Mouse (Mus musculus): Measurements from ENCODE around the gene Nprl3.
"Not testable (repeated sequence)": the region's sequence is repeated elsewhere in the genome, so short reads cannot be mapped to it uniquely, and the experiment has no call there.

The Nprl3 gene
- long read RNA-seq, experiment 1, transcript Nprl3-210 (2 exons, 406 nt): major isoform, 8 of 19 reads
- long read RNA-seq, experiment 1, partial matches to known transcripts: 2 of 19 reads
- long read RNA-seq, experiment 1, other reads (novel, unspliced or antisense): 7 of 19 reads
- long read RNA-seq, experiment 2, transcript Nprl3-201 (13 exons, 2,865 nt): major isoform, 6 of 24 reads
- long read RNA-seq, experiment 2, partial matches to known transcripts: 0 of 24 reads
- long read RNA-seq, experiment 2, other reads (novel, unspliced or antisense): 15 of 24 reads

DNA sequence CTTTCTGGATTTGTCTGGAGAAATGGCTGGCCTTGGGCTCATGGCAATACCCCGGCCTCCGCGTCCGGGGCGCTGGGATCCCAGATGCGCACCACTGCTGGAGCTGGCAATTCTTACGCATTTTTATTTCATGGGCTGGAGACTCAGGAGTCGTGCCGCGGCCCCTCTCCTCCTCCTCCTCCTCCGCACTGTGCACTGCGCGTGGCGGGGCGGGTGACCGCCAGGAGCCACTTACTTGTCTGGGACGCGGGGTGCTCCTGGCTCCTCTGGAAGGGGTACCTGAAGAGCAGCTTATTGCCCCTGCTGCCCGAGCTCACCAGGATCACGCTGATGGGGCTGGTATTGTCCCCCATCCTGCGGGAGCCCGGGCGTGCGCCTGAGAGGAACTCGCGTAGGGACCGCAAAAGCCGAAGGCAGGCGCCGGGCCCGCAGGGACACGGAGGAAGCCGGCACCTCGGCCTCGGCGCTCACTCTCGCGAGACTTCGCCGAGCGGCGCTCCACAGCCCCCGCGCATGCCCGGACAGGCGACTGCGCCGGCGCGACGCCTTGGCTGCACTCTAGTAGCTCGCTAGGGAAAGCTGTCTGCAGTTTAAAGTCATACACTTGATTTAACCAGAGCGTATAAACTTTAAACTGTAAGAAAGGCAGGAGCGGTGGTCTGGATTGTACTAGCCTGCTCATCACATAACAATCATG lies at the start of gene Nprl3:
TSS of gene Nprl3 (minus strand) at position 520 of the 697 bp plus-strand sequence.
- intact Hi-C loops (cut with DNase I): no loop called here

DNA sequence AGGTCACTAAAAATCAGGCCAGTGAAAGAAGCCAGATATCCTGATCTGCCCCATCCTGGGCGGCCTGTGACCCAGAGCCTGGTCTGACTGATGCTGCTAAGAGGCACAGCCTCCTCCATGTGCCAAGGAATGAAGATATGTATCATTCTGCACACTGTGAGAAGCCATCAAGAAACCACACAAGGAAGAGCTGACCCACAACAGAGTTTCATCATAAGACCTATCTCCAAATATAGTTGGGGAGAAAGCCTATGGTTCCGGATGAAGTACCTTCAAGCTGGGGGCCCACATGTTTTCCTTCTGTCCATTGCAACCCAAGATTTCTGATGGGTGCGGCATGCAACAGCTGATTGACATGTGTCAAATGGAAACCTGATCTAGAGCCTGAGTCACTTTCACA lies 48.5 kb upstream of the Nprl3 start:
- intact Hi-C loops (cut with DNase I): no loop called here

DNA sequence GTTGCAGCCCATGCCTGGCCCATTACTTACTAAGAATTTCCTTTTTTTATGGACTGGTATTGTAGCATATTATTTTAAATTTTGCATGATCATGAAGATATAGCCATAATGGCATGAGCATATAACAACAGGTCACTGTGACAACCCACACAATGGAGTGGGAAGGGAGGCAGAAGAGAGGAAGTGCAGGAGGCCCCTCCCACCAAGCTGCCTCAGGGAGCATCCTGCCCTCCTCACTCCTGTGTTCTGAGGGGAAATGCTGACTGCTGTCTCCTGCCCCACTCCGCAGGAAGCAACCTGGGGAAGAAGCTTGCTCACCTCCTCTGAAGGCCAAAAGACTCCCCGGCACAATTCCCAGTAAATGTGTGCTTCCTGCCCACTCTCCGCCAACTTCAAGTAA lies 42.4 kb upstream of the Nprl3 start:
- intact Hi-C loops (cut with DNase I): no loop called here

DNA sequence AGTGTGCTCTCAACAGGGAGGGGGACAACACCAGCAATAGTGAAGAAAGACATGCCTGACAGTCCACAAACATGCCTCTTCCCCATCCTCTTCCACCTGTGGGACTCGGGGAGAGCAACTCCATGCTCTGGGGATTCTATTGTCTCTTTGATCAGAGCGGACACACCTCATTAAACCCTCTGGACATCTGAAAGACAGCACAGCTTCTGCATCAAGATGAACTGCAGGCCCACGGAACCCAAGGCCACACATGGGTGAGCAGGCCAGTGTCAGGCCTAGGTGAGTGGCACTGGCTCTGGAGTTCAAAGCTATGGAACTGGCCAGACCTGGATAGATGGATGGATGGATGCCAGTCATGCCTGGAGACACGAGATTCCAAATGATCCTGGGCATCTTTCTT lies 41.9 kb upstream of the Nprl3 start:
- intact Hi-C loops (cut with DNase I): no loop called here

DNA sequence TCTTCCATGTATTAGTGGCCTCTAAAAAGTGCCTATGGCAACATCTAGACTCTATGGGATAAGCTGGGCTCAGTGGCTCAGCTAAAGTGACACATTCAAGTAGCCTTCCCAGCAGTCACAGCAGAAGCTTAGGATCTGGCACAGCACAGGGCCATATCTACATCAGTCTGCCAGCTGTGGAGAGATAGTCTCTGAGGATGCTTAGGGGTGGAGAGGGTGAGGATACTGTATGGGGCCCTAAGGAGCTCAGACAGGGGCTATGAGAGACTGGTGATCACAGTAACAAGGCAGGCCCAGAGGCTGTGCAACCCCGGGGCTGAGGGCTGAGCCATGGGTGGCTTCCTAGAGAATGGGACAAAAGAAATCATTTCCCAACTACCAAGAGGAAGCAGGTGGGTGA lies 39.5 kb upstream of the Nprl3 start:
- intact Hi-C loops (cut with DNase I): no loop called here

DNA sequence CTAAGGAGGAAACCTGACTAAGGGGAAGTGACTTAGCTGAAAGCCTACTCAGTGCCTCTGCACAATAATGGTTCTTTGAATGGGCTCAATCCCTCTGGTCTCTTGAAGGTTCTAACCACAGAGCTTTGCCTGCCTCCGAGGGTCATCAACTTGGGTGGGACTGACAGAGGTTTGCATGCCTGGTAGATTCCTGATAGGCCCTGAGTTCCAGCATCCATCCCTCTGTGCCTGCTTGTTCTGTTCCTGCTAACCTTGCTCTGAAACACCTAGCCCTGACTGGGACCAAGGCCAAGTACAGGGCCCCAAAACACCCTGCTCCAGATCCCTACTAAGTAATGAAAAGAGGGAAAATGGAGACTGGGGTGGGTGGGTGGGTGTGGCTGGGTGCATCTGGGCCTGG lies 35.9 kb upstream of the Nprl3 start:
- intact Hi-C loops (cut with DNase I): no loop called here

DNA sequence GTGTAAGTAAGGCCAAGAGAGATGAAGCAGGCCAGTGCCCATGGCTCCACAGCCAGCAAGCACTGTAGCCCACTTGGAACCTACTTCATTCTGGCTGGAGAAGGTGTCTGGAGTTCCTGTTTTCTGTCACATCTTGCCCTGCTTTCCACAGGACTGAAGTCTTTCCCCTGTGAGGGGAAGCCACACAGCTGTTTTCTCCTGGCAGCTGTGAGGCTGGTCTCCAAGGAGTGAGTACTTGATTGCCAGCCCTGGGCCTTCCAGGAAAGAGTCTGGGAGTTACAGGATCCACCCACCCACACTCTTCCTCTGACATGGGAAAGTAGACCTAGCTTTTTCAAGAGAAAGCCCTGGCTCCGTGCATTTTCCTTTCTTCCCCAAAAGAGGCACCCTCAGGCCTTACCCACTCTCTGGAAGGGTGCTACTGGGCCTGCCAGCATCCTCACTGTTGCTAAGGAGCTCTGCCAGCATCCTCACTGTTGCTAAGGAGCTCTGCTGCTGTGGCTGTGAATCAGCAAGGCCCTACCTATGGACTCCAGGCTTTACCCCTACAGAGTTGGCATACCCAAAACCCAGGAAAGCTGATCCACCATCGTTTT lies 35.4 kb upstream of the Nprl3 start:
- intact Hi-C loops (cut with DNase I): no loop called here

DNA sequence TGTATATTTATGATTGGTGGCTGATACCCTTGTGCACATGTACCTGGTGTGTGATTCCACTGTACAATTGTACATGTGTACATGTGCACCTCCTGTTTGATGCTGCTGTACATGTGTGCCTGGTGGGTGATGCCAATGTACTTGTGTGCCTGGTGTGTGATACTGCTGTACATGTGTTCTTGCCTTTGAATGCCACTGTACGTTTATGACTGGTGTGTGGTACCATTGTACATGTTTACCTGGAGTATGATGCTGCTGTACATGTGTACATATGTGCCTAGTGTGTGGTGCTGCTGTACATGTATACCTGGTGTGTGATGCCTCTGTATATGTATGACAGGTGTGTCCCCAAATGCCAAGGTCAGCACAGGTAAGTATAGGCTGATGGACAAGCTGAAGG lies 34.0 kb upstream of the Nprl3 start:
- intact Hi-C loops (cut with DNase I): no loop called here

DNA sequence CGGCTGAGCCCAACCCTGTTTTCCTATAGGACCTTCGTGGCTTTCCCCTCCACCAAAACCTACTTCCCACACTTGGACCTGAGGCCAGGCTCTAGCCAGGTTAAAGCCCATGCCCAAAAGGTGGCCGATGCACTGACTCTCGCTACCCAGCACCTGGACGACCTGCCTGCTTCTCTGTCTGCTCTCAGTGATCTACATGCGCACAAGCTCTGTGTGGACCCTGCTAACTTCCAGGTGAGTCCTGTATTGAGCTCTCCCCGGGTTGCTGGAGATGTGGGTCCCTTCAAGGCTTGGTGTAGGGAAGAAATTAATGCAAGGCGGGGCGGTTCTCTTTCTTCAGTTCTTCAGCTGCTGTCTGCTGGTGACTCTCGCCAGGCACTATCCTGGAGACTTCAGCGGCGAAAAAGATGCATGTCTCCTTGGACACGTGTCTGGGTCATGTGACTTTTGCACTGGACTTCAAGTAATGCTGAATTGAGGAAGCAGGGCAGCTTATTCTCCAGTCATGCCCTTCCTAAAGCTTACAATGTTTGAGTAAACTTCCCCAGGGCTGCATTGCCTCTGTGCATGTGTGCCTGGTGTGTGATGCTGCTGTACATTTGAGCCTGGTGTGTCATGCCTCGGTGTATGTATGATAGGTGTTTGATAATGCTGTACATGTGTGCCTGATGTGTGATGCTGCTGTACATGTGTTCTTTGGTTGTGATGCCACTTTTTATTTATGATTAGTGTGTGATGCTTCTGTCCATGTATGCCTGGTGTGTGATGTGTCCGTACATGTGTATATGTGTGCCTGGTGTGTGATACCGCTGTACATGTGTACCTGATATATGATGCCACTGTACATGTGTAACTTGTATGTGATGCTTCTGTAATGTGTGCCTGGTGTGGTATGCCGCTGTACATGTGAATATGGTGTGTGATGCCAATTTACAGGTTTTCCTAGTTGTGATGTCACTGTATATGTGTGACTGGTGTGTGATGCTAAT lies 33.1 kb upstream of the Nprl3 start:
- intact Hi-C loops (cut with DNase I): no loop called here

DNA sequence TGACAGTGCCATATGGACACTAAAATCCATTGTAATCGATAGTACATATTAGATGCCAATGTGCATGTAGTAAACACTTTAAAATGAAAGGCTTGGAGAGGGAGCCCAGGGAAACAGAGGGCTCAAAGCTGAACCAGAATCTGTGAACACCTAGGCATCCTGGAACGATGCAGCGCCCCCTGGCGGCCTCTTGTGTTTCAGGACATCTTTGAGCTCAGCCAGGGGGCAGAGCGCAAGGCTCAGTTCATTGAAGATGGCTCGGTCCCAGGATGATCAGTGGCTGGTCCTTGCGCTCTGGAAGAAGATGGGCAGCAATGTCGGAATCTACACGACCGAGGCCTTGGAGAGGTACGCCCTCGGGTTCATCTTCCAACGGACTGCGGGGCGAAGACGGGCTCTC lies 32.4 kb upstream of the Nprl3 start, which contains the start of gene Hbq1a:
TSS of gene Hbq1a (plus strand) at position 205 of the 400 bp plus-strand sequence.
- intact Hi-C loops (cut with DNase I): not testable (repeated sequence)

DNA sequence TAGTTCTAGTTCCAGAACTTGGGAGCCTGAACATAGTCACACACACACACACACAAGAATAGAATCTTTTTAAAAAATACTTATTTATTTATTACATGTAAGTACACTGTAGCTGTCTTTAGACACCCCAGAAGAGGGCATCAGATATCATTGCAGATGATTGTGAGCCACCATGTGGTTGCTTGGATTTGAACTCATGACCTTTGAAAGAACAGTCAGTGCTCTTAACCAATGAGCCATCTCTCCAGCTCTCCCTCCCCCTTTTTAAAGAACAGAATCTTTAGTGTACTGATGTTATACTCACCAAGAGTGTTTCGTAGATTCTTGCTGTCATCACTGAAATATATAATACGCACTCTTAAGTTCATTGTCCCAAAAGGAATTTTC lies 31.0 kb upstream of the Nprl3 start:
- intact Hi-C loops (cut with DNase I): no loop called here

DNA sequence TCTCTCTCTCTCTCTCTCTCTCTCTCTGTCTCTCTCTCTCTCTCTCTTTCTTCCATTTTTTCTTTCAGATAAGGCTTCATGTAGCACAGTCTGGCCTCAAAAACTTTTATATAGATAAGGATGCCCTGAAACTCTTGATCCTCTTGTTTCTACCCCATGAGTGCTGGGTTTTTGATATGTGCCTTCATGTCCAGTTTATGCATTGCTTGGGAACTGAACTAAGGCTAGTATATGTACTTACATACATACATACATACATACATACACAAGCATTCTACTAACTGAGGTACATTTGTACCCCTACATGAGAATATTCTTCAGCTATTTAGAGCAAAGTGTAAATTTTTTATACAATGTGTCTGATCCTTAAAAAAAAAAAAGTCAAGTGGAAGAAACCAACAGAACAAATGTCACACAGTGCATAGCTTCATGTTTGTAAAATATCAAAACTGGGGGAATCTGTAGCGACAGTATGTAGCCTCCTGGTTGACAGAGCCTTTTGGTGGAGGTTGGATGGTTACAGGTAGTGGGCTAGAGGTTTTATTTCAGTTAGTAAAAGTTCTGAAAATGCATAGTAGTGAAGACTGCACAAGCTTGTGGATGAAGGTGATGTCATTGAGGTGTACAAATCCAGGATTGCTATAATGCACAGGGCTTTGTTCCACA lies 30.5 kb upstream of the Nprl3 start:
- intact Hi-C loops (cut with DNase I): no loop called here

DNA sequence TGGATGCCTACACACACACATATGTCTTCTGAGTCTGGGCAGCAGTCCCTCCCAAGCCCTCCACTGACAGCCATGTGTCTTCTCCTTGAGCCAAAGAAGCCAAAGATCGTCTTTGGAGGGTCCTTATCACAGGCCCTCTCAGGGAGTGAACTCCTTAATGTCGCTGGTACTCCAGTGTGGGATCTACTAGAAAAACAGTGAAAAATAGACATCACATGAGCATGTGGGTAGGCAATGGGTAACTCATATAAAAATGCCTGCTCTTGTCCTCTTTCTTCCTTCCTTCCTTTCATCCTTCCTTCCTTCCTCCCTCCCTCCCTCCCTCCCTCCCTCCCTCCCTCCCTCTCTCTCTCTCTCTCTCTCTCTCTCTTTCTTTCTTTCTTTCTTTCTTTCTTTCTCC lies 29.9 kb upstream of the Nprl3 start:
- intact Hi-C loops (cut with DNase I): not testable (repeated sequence)

DNA sequence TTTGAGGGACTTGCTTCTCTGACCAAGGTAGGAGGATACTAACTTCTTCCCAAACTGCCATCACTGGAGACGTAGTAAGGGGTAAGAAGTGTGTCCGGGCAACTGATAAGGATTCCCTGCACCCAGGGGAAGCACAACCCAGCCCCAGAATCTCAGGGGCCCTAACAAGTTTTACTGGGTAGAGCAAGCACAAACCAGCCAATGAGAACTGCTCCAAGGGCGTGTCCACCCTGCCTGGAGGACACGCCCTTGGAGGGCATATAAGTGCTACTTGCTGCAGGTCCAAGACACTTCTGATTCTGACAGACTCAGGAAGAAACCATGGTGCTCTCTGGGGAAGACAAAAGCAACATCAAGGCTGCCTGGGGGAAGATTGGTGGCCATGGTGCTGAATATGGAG lies 28.7 kb upstream of the Nprl3 start, which contains the start of gene Hba-a2:
TSS of gene Hba-a2 (plus strand) at position 287 of the 400 bp plus-strand sequence.
- intact Hi-C loops (cut with DNase I): not testable (repeated sequence)

DNA sequence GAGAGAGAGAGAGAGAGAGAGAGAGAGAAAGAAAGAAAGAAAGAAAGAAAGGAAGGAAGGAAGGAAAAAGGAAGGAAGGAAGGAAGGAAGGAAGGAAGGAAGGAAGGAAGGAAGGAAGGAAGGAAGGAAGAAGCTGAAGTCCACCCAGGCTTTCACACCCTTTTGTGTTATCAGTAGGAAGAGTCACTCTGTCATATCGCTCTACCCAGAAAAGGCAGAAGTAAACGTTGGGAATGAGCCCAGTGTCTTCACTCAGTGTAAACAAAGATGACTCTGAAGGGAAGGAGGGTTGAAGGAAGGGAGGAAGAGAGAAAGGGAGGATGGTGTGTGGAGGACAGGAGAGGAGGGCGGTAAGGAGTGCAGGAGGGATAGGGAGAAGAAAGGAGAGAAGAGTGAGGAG lies 26.0 kb upstream of the Nprl3 start:
- intact Hi-C loops (cut with DNase I): not testable (repeated sequence)

DNA sequence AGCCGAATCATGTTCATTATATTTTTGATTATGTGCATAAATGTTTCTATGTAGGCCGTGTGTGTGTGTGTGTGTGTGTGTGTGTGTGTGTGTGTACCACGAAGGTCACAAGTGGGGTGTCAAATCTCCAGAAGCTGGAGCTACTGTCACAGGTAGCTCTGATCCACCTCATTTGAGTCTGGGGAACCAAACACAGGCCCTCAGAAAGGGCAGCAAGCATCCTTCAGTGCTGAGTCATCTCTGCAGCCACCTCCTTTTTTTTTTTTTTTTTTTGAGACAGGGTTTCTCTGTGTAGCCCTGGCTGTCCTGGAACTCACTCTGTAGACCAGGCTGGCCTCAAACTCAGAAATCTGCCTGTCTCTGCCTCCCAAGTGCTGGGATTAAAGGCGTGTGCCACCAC lies 25.3 kb upstream of the Nprl3 start:
- intact Hi-C loops (cut with DNase I): not testable (repeated sequence)

DNA sequence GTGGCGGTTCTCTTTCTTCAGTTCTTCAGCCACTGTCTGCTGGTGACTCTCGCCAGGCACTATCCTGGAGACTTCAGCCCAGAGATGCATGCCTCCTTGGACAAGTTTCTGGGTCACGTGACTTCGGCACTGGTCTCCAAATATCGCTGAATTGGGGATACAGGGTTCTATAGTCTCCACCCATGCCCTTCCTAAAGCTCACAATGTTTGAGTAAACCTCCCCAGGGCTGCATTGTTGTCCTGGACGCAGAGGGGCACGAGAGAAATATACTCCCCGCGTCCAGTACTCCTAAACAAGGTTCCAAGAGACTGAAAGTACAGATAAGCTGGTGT lies 20.0 kb upstream of the Nprl3 start:
- intact Hi-C loops (cut with DNase I): loop anchor here (5.0 kb wide), 1 partner anchor 105 kb away; no protein-coding TSS in a partner anchor

DNA sequence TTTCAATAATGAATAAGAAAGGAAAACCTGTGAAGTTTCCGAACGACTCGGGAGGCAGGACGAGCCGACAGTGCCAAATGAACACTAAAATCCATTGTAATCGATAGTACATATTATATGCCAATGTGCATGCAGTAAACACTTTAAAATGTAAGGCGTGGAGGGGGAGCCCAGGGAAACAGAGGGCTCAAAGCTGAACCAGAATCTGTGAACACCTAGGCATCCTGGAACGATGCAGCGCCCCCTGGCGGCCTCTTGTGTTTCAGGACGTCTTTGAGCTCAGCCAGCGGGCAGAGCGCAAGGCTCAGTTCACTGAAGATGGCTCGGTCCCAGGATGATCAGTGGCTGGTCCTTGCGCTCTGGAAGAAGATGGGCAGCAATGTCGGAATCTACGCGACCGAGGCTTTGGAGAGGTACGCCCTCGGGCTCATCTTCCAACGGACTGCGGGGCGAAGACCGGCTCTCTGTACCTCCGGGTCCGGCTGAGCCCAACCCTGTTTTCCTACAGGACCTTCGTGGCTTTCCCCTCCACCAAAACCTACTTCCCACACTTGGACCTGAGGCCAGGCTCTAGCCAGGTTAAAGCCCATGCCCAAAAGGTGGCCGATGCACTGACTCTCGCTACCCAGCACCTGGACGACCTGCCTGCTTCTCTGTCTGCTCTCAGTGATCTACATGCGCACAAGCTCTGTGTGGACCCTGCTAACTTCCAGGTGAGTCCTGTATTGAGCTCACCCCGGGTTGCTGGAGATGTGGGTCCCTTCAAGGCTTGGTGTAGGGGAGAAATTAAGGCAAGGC lies 19.4 kb upstream of the Nprl3 start, which contains the start of gene Hbq1b:
TSS of gene Hbq1b (plus strand) at position 271 of the 798 bp plus-strand sequence.
- intact Hi-C loops (cut with DNase I): loop anchor here (5.0 kb wide), 1 partner anchor 105 kb away; no protein-coding TSS in a partner anchor

DNA sequence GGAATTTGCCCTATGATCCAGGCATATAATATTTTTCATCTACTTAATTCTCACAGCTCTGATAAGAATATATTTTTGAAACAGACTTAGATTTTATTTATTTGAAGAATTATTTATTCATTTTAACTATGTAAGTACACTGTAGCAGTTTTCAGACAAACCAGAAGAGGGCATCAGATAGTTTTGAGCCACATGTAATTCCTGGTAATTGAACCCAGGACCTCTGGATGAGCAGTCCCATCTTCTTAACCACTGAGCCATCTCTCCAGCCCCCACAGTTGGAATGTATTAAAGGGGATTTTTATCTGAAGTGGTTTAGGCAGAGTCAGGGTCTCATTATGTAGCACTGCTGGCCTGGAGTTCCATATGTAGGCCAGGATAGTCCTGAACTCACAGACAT lies 18.4 kb upstream of the Nprl3 start:
- intact Hi-C loops (cut with DNase I): loop anchor here (5.0 kb wide), 1 partner anchor 104 kb away; no protein-coding TSS in a partner anchor

Measured in adrenal gland (tissue).